Mouse (Mus musculus): ENCODE measurements around the gene Med8. TPM values are rescaled to one million over a fixed set of nuclear protein-coding genes. Genes with fewer than 3 reads are reported as not detected.

The Med8 gene
- polyA plus RNA-seq, 1 experiment from 2014 or later = 127 TPM

DNA sequence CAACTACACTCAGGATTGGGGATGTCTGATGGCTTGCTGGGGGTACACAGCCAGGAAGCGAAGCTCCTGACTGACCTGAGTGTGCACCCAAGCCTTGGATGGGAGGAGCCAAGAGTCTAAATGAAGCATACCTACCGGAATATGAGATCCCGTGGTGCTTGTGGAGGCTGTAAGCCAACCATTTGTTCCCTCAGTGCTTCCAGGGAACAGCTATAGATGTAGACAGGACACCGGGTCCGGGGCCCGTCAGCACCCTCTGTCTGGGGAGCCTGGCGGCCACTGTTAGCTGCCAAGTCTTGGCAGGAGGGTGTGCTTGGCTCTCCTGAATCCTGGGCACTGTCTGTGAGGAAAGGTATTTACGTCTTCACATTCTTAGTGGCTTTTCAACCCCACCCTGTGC is 21.8 kb upstream of the Med8 start:
- WGBS = 90% methylated on average over 8 of the region's 8 CpGs
- no peak overlapping the region for H3K9ac ChIP-seq

DNA sequence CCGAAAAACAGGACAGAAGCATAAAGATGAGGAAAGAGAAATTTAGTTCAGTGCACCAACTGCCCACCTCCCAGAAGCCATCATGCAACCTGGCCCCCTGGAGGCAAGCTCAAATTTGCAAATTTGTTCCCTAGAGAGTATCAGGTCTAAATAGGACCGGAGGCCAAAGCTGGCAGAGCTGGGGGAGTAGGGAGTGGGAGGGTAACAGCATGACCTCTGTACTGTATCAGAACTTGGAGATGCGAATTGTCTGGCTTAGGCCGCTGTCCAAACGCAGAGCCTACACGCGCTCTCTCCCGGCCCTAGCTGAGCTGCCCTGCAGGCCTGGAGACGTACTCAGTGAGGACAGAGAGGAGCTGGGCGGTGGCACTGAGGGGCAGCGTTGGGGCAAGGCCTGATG is 19.0 kb upstream of the Med8 start:
- Histone ChIP-seq H3K27ac (no peak overlapping the region), H3K36me3 (peaks cover 100% of the 10 kb centered on the region), H3K4me1 (no peaks in the 10 kb centered on the region), H3K9ac (no peak overlapping the region), H3K9me3 (no peaks in the 10 kb centered on the region), H3K27me3 (replicated peaks) (no peaks in the 10 kb centered on the region), H3K4me2 (replicated peaks) (no peak overlapping the region), H3K4me3 (no peak overlapping the region)
- ATAC-seq (ENCODE audit: low FRiP score, low read depth) = no peak
- 94% methylated on average over 11 of the region's 11 CpGs for WGBS

More for the DNA sequence above, 21.8 kb upstream of the Med8 start:
- no peak overlapping the region for H3K4me3 ChIP-seq
- H3K9me3 ChIP-seq = no peaks in the 10 kb centered on the region
- H3K27ac ChIP-seq = no peak overlapping the region
- no peak for ATAC-seq (ENCODE audit: low FRiP score, low read depth)
- no peak overlapping the region for H3K4me2 ChIP-seq (replicated peaks)
- no peaks in the 10 kb centered on the region for H3K4me1 ChIP-seq
- peaks cover 100% of the 10 kb centered on the region for H3K36me3 ChIP-seq
- H3K27me3 ChIP-seq (replicated peaks) = no peaks in the 10 kb centered on the region

DNA sequence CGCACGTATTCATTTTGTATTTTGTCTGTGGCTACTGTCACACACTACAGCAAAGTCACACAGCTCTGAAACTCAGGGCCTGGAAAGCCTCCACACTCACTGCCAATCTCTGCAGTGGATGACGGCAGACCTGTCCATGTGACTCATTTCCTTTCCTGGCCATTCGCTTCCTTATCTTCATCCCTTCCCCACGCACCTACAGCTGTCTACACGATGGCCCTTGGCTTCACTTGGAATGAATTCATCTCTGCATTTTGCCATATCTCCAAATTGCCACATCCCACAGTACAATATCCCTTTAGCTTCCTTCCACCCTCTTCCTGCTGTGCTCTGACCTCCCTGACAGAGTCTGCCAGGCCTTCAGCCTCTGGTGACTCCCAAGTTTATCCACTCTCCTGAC is 14.6 kb upstream of the Med8 start:
- H3K36me3 ChIP-seq = peaks cover 99% of the 10 kb centered on the region
- no peaks in the 10 kb centered on the region for H3K4me1 ChIP-seq
- no peak overlapping the region for H3K9ac ChIP-seq
- ATAC-seq (ENCODE audit: low FRiP score, low read depth) = no peak
- no peaks in the 10 kb centered on the region for H3K27me3 ChIP-seq (replicated peaks)
- no peak overlapping the region for H3K4me2 ChIP-seq (replicated peaks)
- H3K27ac ChIP-seq = no peak overlapping the region
- H3K9me3 ChIP-seq = no peaks in the 10 kb centered on the region
- H3K4me3 ChIP-seq = no peak overlapping the region
- 94% methylated on average over 6 of the region's 6 CpGs for WGBS

DNA sequence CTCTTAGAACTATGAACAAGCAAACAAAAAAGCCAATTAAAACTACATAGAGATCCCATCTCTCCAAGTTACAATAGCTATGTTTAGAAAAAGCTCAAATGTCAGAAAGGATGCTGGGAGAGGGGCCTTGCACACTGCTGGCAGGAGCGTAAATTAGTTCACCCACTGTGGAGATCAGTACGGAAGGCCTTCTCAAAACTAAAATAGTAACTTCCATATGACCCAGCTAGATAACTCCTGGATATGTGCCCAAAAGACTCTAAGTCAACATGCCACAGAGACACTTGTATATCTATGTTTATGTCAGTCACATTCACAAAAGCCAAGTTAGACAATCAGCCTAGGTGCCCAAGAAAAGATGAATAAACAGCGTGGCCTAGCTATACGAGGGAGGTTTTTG is 13.8 kb upstream of the Med8 start:
- no peaks in the 10 kb centered on the region for H3K27me3 ChIP-seq (replicated peaks)
- H3K36me3 ChIP-seq = peaks cover 96% of the 10 kb centered on the region
- ATAC-seq (ENCODE audit: low FRiP score, low read depth) = no peak
- no peak overlapping the region for H3K27ac ChIP-seq
- no peak overlapping the region for H3K9ac ChIP-seq
- WGBS = 90% methylated on average over 4 of the region's 4 CpGs
- H3K4me1 ChIP-seq = no peaks in the 10 kb centered on the region
- H3K4me2 ChIP-seq (replicated peaks) = no peak overlapping the region
- H3K9me3 ChIP-seq = no peaks in the 10 kb centered on the region
- H3K4me3 ChIP-seq = no peak overlapping the region

DNA sequence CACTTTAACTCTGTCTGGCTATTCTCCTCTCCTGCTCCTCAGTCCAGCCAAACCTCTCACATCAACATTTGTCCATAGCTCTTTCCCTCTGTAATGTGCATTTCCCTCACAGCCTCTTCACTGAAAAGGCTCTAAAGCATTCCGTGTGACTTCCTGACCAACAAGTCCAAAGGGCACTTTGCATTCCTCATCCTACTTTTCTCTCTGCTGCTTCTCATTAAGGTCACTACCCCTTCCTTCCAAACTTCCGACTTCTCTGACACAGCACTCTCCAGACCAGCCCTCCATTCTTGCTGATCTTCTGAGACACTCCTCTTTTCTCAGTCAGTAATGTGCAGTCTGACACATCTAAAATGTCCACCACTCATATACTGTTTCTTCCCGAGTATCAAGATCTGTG is 12.7 kb upstream of the Med8 start:
- no peaks in the 10 kb centered on the region for H3K27me3 ChIP-seq (replicated peaks)
- 78% methylated on average over 3 of the region's 3 CpGs for WGBS
- H3K36me3 ChIP-seq = peaks cover 91% of the 10 kb centered on the region

DNA sequence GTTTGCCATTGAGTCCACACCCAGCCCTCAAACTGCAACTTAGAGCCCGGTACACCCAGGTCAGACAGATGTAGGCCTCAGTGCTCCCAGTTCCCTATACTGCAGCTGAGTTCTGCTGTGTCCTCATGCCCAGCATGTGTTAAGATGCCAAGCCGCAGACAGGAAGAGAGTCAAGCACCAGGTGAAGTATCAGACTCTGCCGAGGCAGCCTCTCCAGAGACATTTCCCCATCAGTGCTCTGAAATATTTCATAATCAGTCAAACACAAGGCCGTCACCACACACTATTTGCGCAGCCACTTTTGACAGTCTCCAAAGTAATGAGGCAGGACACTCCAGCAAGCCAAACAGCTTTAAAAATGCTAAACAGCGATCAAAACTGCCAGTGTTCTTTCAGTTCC is 10.7 kb upstream of the Med8 start:
- 93% methylated on average over 6 of the region's 6 CpGs for WGBS
- H3K27ac ChIP-seq = no peak overlapping the region
- H3K9me3 ChIP-seq = no peaks in the 10 kb centered on the region
- H3K4me1 ChIP-seq = no peaks in the 10 kb centered on the region
- H3K4me3 ChIP-seq = no peak overlapping the region
- no peak overlapping the region for H3K9ac ChIP-seq
- H3K36me3 ChIP-seq = peaks cover 91% of the 10 kb centered on the region
- H3K4me2 ChIP-seq (replicated peaks) = no peak overlapping the region
- ATAC-seq (ENCODE audit: low FRiP score, low read depth) = no peak
- no peaks in the 10 kb centered on the region for H3K27me3 ChIP-seq (replicated peaks)

More for the DNA sequence above, 12.7 kb upstream of the Med8 start:
- H3K4me1 ChIP-seq = no peaks in the 10 kb centered on the region
- H3K4me2 ChIP-seq (replicated peaks) = no peak overlapping the region
- no peak overlapping the region for H3K9ac ChIP-seq
- H3K27ac ChIP-seq = no peak overlapping the region
- H3K9me3 ChIP-seq = no peaks in the 10 kb centered on the region
- no peak overlapping the region for H3K4me3 ChIP-seq
- no peak for ATAC-seq (ENCODE audit: low FRiP score, low read depth)

DNA sequence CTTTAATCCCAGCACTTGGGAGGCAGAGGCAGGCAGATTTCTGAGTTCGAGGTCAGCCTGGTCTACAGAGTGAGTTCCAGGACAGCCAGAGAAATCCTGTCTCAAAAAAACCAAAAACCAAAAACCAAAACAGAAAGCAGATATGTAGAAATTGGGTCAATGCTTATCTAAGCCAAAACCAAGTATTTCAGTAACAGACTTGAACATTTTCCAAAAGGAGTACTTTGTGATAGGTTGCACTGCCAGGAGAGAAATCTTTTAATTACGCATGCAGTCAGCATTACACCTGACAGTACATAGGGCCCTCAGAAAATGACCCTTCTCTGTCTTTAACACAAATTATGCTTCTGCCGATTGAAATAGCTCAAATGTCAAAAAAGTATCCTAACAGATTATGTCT is 7.7 kb upstream of the Med8 start:
- no peaks in the 10 kb centered on the region for H3K27me3 ChIP-seq (replicated peaks)
- 96% methylated on average over 3 of the region's 3 CpGs for WGBS
- H3K36me3 ChIP-seq = peaks cover 73% of the 10 kb centered on the region
- no peak overlapping the region for H3K9ac ChIP-seq
- no peaks in the 10 kb centered on the region for H3K4me1 ChIP-seq
- no peak overlapping the region for H3K27ac ChIP-seq
- H3K4me3 ChIP-seq = no peak overlapping the region
- H3K4me2 ChIP-seq (replicated peaks) = no peak overlapping the region
- no peaks in the 10 kb centered on the region for H3K9me3 ChIP-seq
- no peak for ATAC-seq (ENCODE audit: low FRiP score, low read depth)

DNA sequence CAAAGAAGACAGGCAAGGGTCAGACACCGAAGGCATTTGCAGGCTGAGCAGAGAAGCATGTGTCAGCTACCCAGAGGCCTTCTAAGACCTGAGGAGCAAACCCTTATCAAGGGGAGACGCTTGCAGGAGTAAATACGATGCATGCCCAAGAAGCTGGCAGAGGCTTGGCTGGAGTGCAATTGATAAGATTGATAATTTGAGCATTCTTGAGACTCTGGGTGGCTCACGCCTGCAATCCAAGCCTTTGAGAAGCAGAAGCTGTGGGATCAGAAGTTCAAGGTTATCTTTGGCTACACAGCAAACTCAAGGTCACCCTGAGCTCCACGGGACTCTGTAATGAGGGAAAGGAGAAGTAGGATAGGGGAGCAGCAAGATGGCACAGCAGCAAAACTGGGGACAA is 7.2 kb upstream of the Med8 start:
- Histone ChIP-seq H3K4me3 (no peak overlapping the region), H3K27me3 (replicated peaks) (no peaks in the 10 kb centered on the region), H3K27ac (no peak overlapping the region), H3K36me3 (peaks cover 68% of the 10 kb centered on the region), H3K9ac (no peak overlapping the region), H3K9me3 (no peaks in the 10 kb centered on the region), H3K4me2 (replicated peaks) (no peak overlapping the region), H3K4me1 (no peaks in the 10 kb centered on the region)
- 94% methylated on average over 5 of the region's 5 CpGs for WGBS
- no peak for ATAC-seq (ENCODE audit: low FRiP score, low read depth)

DNA sequence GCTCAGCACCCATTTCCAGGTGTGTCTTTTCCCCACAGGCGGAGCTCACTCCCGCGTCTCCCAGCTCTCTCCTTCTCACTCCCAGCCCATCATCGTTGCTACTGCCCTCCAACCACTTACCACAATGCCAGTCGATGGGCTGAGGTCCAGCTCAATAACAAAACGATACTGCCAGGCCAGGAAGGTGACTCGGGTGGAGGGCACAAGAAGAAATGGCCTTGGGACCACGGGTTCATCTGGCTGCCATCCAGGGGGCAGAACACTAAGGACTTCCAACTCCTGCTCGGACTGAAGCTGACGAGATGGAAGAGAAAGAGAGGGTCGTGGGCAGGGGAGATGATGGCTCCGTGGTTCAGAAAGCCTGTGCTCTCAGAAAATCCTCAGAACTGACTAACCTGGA is 6.4 kb upstream of the Med8 start:
- H3K9ac ChIP-seq = no peak overlapping the region
- no peaks in the 10 kb centered on the region for H3K4me1 ChIP-seq
- no peak overlapping the region for H3K27ac ChIP-seq
- ATAC-seq (ENCODE audit: low FRiP score, low read depth) = no peak
- WGBS = 94% methylated on average over 12 of the region's 12 CpGs
- no peak overlapping the region for H3K4me3 ChIP-seq
- H3K36me3 ChIP-seq = peaks cover 60% of the 10 kb centered on the region
- H3K9me3 ChIP-seq = no peaks in the 10 kb centered on the region
- no peak overlapping the region for H3K4me2 ChIP-seq (replicated peaks)
- H3K27me3 ChIP-seq (replicated peaks) = no peaks in the 10 kb centered on the region

DNA sequence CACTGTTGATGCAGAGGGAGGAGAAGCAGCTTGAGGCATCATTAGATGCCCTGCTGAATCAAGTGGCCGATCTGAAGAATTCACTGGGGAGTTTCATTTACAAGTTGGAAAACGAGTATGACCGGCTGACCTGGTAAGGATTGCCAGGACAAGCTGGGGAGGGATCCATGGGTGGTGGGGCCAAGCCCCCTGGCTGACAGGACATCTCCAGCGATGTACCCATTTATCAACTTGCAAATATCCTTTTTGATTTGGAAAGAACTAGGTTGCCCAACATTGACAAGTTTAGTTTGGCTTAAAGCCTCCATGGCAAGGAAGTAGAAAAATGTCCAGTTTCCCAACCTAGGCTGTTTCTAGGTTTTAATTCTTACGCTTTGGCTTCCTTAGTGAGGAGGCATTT is 1.7 kb downstream of the Med8 start:
- H3K27me3 ChIP-seq (replicated peaks) = no peaks in the 10 kb centered on the region
- H3K36me3 ChIP-seq = peaks cover 48% of the 10 kb centered on the region
- WGBS = 93% methylated on average over 5 of the region's 5 CpGs
- H3K9me3 ChIP-seq = no peaks in the 10 kb centered on the region
- ATAC-seq (ENCODE audit: low FRiP score, low read depth) = no peak
- peaks cover 19% of the 10 kb centered on the region for H3K4me1 ChIP-seq
- H3K4me3 ChIP-seq = no peak overlapping the region
- H3K27ac ChIP-seq = no peak overlapping the region
- H3K4me2 ChIP-seq (replicated peaks) = no peak overlapping the region
- no peak overlapping the region for H3K9ac ChIP-seq

DNA sequence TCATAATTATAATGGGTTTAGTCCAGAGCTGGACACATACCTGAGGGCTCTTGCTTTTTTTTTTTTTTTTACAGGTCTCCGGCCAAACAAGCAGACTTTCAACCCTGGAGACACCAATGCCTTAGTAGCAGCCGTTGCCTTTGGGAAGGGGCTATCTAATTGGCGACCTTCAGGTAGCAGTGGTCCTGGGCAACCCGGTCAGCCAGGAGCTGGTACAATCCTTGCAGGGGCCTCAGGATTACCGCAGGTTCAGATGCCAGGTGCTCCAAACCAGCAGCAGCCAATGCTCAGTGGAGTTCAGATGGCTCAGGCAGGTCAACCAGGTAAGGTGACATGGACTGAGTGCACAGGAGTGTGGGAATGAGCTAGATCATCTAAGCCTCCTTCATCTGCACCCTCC is 4.4 kb downstream of the Med8 start:
- Histone ChIP-seq H3K4me1 (peaks cover 12% of the 10 kb centered on the region), H3K36me3 (peaks cover 72% of the 10 kb centered on the region), H3K4me2 (replicated peaks) (no peak overlapping the region), H3K27ac (no peak overlapping the region), H3K9me3 (no peaks in the 10 kb centered on the region), H3K9ac (no peak overlapping the region), H3K27me3 (replicated peaks) (no peaks in the 10 kb centered on the region), H3K4me3 (no peak overlapping the region)
- WGBS = 95% methylated on average over 5 of the region's 5 CpGs
- no peak for ATAC-seq (ENCODE audit: low FRiP score, low read depth)

DNA sequence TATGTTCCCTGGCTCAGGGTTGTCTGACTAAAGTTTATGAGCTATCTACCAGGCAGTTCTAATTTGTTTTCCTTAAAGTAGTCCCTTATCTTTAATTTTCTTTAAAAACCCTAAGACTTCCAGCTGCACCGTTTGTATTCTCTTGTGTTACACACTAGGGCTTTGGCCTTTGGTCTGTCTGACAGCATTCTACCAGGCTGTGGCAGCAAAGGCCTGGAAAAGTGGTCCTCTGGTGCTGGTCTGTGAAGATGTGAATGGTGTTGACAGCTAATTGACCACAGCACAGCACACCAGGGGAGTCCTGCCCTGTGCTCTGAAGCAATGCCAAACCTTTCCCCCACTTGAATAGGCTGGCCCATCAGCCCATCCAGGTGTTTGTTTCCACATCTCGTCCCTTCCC is 6.6 kb downstream of the Med8 start:
- H3K27me3 ChIP-seq (replicated peaks) = no peaks in the 10 kb centered on the region
- no peak overlapping the region for H3K9ac ChIP-seq
- H3K9me3 ChIP-seq = no peaks in the 10 kb centered on the region
- WGBS = 87% methylated on average over 2 of the region's 2 CpGs
- H3K27ac ChIP-seq = no peak overlapping the region
- no peak overlapping the region for H3K4me3 ChIP-seq
- no peak for ATAC-seq (ENCODE audit: low FRiP score, low read depth)
- H3K4me2 ChIP-seq (replicated peaks) = no peak overlapping the region
- no peaks in the 10 kb centered on the region for H3K4me1 ChIP-seq
- peaks cover 92% of the 10 kb centered on the region for H3K36me3 ChIP-seq

DNA sequence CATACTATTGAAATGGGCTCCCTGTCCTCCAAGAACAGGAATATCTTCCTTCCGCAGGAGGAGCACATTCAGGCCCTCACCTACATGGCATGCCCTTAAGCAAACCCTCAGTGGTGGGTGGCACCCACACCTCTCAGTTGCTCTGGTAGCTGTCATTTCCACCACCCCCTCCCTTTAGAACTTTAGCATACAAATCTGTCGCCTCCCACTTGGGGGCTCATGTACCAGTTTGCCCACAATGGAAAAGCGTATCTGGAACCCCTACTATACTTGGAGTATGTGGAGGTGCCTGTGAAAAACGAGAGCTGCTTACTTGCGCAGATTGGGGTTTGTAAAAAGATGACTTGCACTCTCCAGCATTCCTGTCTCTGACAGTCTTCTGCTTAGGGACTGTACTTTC is 7.2 kb downstream of the Med8 start:
- ATAC-seq (ENCODE audit: low FRiP score, low read depth) = no peak
- H3K27me3 ChIP-seq (replicated peaks) = no peaks in the 10 kb centered on the region
- H3K36me3 ChIP-seq = peaks cover 95% of the 10 kb centered on the region
- H3K4me2 ChIP-seq (replicated peaks) = no peak overlapping the region
- no peak overlapping the region for H3K27ac ChIP-seq
- H3K4me1 ChIP-seq = no peaks in the 10 kb centered on the region
- 93% methylated on average over 5 of the region's 5 CpGs for WGBS
- H3K9ac ChIP-seq = no peak overlapping the region
- H3K4me3 ChIP-seq = no peak overlapping the region
- H3K9me3 ChIP-seq = no peaks in the 10 kb centered on the region

All from neural tube, embryonic 12.5 days (tissue).